ENCODE assay signal across 10 mouse cellular contexts in genomic region chr13:6341102-6341737, GRCm38 (mm10).
DNase-seq lines count a peak whose midpoint lies in the region; ATAC-seq lines count a peak whose summit lies in the region.
"Had no signal": no experiment of that assay in that cellular context is flagged by ENCODE, and none has a peak within 500 bp of the region (broad histone marks: within the 10 kb centered on the region; RNA-seq: fewer than 3 reads in every experiment).

No protein-coding gene starts in this region.

- 40% methylated on average over 3 of the region's 3 CpGs for WGBS in heart, embryonic 16.5 days

- peaks cover 8% of the 10 kb centered on the region for H3K4me1 ChIP-seq in heart, embryonic 16.5 days (ENCODE audit: control insufficient read depth, insufficient read depth, low read length)

- intact Hi-C loops in left cerebral cortex, postnatal 4 days (cut with DNase I) = no loop called here

- DNase-seq in left cerebral cortex, adult 11 months (ENCODE audit: low spot score) = peak; percentile 80
- no peak for DNase-seq in left cerebral cortex, postnatal 4 days
- peak; percentile 55 to 63 for DNase-seq in layer of hippocampus, postnatal 36 days
- DNase-seq in right cerebral cortex, postnatal 4 days = peak; percentile 16
- no peak for DNase-seq in natural killer cell, adult 2 months (ENCODE audit: low spot score in 2 of 2)
- DNase-seq in spleen, postnatal 14 days (ENCODE audit: low spot score in 2 of 2) = no peak
- DNase-seq: kidney, postnatal 4 days; thymus, postnatal 4 days had no signal

- H3K4me2 ChIP-seq in heart, embryonic 16.5 days (ENCODE audit: low read depth, low read length) = no peak overlapping the region

- H3K9ac ChIP-seq in heart, embryonic 16.5 days (ENCODE audit: low read length) = no peak overlapping the region

- ATAC-seq in heart, embryonic 16.5 days (replicated peaks; ENCODE audit: extremely low read depth, insufficient read depth, low FRiP score) = peak; percentile 91
- ATAC-seq: Patski had no signal

- no peaks in the 10 kb centered on the region for H3K9me3 ChIP-seq in heart, embryonic 16.5 days (replicated peaks; ENCODE audit: control insufficient read depth, low read length)

- no peaks in the 10 kb centered on the region for H3K36me3 ChIP-seq in heart, embryonic 16.5 days (ENCODE audit: control insufficient read depth, insufficient read depth)

- no peak overlapping the region for H3K4me3 ChIP-seq in heart, embryonic 16.5 days (ENCODE audit: low read length)

- no peaks in the 10 kb centered on the region for H3K27me3 ChIP-seq in heart, embryonic 16.5 days (ENCODE audit: control insufficient read depth, insufficient read depth, low read length)
- H3K27me3 ChIP-seq: Patski had no signal

- H3K27ac ChIP-seq in heart, embryonic 16.5 days (ENCODE audit: low read length) = peak overlapping the region; percentile 32; the same call in 1 of the 2 replicates

Comparison
In these comparisons a context has a peak if more than half of its experiments do, and no peak if none do; other contexts are left out.
1. DNase-seq: peak in left cerebral cortex, adult 11 months (single experiment), layer of hippocampus, postnatal 36 days (2 of 2) and right cerebral cortex, postnatal 4 days (single experiment); none in left cerebral cortex, postnatal 4 days (single experiment), natural killer cell, adult 2 months (0 of 2) and spleen, postnatal 14 days (0 of 2).